Mouse (Mus musculus): Measurements from ENCODE around the gene 6030498E09Rik. TPM values are rescaled to one million over a fixed set of nuclear protein-coding genes. Genes with fewer than 3 reads are reported as not detected.

The 6030498E09Rik gene
- polyA plus RNA-seq, 1 experiment, result not detected

- Histone ChIP-seq H3K9me3 (replicated peaks; ENCODE audit: control insufficient read depth, insufficient read depth, low read length, poor library complexity, severe bottlenecking) (no peaks in the 10 kb centered on the region), H3K9ac (ENCODE audit: low read depth, poor library complexity, severe bottlenecking) (no peak overlapping the region), H3K36me3 (ENCODE audit: control insufficient read depth, insufficient read depth, low read length, poor library complexity, severe bottlenecking) (no peaks in the 10 kb centered on the region), H3K4me3 (ENCODE audit: low read depth, low read length) (no peak overlapping the region), H3K27me3 (ENCODE audit: control insufficient read depth, insufficient read depth, low read length, poor library complexity, severe bottlenecking) (no peaks in the 10 kb centered on the region), H3K27ac (ENCODE audit: insufficient read depth, low read length) (no peak overlapping the region), H3K4me1 (ENCODE audit: control insufficient read depth, insufficient read depth, low read length) (no peaks in the 10 kb centered on the region)
- no peak for TF ChIP-seq EP300 (IDR thresholded peaks at IDR 0.05; ENCODE audit: insufficient read depth, low read depth, low read length)
- no peak for TF ChIP-seq CTCF (IDR thresholded peaks at IDR 0.05; ENCODE audit: low read depth, low read length)
- no peak for TF ChIP-seq POLR2A (IDR thresholded peaks at IDR 0.05; ENCODE audit: insufficient read depth, low read length)
Observed at GRCm38 (mm10) chrX:38771886-38772285, 585 bp upstream of the 6030498E09Rik start.

- Histone ChIP-seq H3K4me3 (ENCODE audit: low read depth, low read length) (no peak overlapping the region), H3K9me3 (replicated peaks; ENCODE audit: control insufficient read depth, insufficient read depth, low read length, poor library complexity, severe bottlenecking) (no peaks in the 10 kb centered on the region), H3K4me1 (ENCODE audit: control insufficient read depth, insufficient read depth, low read length) (no peaks in the 10 kb centered on the region), H3K36me3 (ENCODE audit: control insufficient read depth, insufficient read depth, low read length, poor library complexity, severe bottlenecking) (no peaks in the 10 kb centered on the region), H3K9ac (ENCODE audit: low read depth, poor library complexity, severe bottlenecking) (no peak overlapping the region), H3K27me3 (ENCODE audit: control insufficient read depth, insufficient read depth, low read length, poor library complexity, severe bottlenecking) (no peaks in the 10 kb centered on the region), H3K27ac (ENCODE audit: insufficient read depth, low read length) (no peak overlapping the region)
- TF ChIP-seq POLR2A (IDR thresholded peaks at IDR 0.05; ENCODE audit: insufficient read depth, low read length) (no peak), CTCF (IDR thresholded peaks at IDR 0.05; ENCODE audit: low read depth, low read length) (no peak), EP300 (IDR thresholded peaks at IDR 0.05; ENCODE audit: insufficient read depth, low read depth, low read length) (no peak)
Observed at GRCm38 (mm10) chrX:38794373-38794772, 21.9 kb downstream of the 6030498E09Rik start.

DNA sequence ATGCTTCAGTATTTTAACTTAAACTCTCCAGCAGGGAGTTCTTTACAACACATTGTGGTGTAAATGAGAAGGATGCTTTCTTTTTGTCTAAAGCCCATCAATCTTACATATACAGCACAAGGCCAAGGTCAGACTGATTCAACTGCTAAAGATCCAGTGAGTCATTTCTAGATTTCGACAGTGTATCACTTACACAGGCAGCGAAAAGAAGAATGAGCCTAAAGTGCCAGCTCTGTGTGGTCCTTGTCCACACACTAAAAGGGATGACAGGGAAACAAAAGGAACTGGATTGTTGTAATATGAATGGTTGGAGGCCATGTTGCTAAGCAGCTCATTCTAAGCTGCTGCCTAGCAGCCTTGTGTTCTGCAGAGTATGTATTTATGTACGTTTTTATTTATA is 41.5 kb downstream of the 6030498E09Rik start:
- H3K9ac ChIP-seq (ENCODE audit: low read depth, poor library complexity, severe bottlenecking), result no peak overlapping the region
- no peak overlapping the region for H3K27ac ChIP-seq (ENCODE audit: insufficient read depth, low read length)
- no peaks in the 10 kb centered on the region for H3K27me3 ChIP-seq (ENCODE audit: control insufficient read depth, insufficient read depth, low read length, poor library complexity, severe bottlenecking)
- no peaks in the 10 kb centered on the region for H3K9me3 ChIP-seq (replicated peaks; ENCODE audit: control insufficient read depth, insufficient read depth, low read length, poor library complexity, severe bottlenecking)
- no peak overlapping the region for H3K4me3 ChIP-seq (ENCODE audit: low read depth, low read length)
- no peaks in the 10 kb centered on the region for H3K36me3 ChIP-seq (ENCODE audit: control insufficient read depth, insufficient read depth, low read length, poor library complexity, severe bottlenecking)
- no peaks in the 10 kb centered on the region for H3K4me1 ChIP-seq (ENCODE audit: control insufficient read depth, insufficient read depth, low read length)
- TF ChIP-seq CTCF (IDR thresholded peaks at IDR 0.05; ENCODE audit: low read depth, low read length) (no peak), POLR2A (IDR thresholded peaks at IDR 0.05; ENCODE audit: insufficient read depth, low read length) (no peak), EP300 (IDR thresholded peaks at IDR 0.05; ENCODE audit: insufficient read depth, low read depth, low read length) (no peak)

DNA sequence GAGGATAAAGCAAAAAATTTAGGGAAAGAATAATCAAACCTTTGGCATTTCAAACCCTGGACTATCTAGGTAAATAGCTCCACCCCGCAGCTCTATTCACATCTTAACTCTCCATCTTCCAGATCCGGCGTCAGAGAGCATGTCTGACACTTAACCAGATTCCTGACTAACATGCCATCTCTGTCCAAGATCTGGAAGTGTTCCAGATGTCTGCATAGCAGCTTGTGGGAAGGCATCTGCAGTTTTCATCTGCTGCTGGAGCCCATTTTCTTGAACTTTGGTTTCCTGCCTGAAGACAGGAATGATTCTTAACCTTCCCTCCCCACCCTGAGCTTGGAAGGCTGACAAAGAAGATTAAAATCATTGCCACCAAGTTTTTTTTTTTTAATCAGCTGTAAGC is 44.4 kb downstream of the 6030498E09Rik start:
- H3K9ac ChIP-seq (ENCODE audit: low read depth, poor library complexity, severe bottlenecking), result no peak overlapping the region
- no peak for TF ChIP-seq POLR2A (IDR thresholded peaks at IDR 0.05; ENCODE audit: insufficient read depth, low read length)
- no peak for TF ChIP-seq CTCF (IDR thresholded peaks at IDR 0.05; ENCODE audit: low read depth, low read length)
- no peak for TF ChIP-seq EP300 (IDR thresholded peaks at IDR 0.05; ENCODE audit: insufficient read depth, low read depth, low read length)

GRCm38 (mm10) chrX:38958571-38958970 is 186.1 kb downstream of the 6030498E09Rik start:
- Histone ChIP-seq H3K9me3 (replicated peaks; ENCODE audit: control insufficient read depth, insufficient read depth, low read length, poor library complexity, severe bottlenecking) (no peaks in the 10 kb centered on the region), H3K27ac (ENCODE audit: insufficient read depth, low read length) (no peak overlapping the region), H3K4me1 (ENCODE audit: control insufficient read depth, insufficient read depth, low read length) (no peaks in the 10 kb centered on the region), H3K27me3 (ENCODE audit: control insufficient read depth, insufficient read depth, low read length, poor library complexity, severe bottlenecking) (no peaks in the 10 kb centered on the region), H3K4me3 (ENCODE audit: low read depth, low read length) (no peak overlapping the region), H3K36me3 (ENCODE audit: control insufficient read depth, insufficient read depth, low read length, poor library complexity, severe bottlenecking) (no peaks in the 10 kb centered on the region), H3K9ac (ENCODE audit: low read depth, poor library complexity, severe bottlenecking) (no peak overlapping the region)
- TF ChIP-seq CTCF (IDR thresholded peaks at IDR 0.05; ENCODE audit: low read depth, low read length), result no peak
- no peak for TF ChIP-seq POLR2A (IDR thresholded peaks at IDR 0.05; ENCODE audit: insufficient read depth, low read length)
- no peak for TF ChIP-seq EP300 (IDR thresholded peaks at IDR 0.05; ENCODE audit: insufficient read depth, low read depth, low read length)

More for the DNA sequence above, 44.4 kb downstream of the 6030498E09Rik start:
- no peak overlapping the region for H3K27ac ChIP-seq (ENCODE audit: insufficient read depth, low read length)
- no peaks in the 10 kb centered on the region for H3K9me3 ChIP-seq (replicated peaks; ENCODE audit: control insufficient read depth, insufficient read depth, low read length, poor library complexity, severe bottlenecking)
- H3K27me3 ChIP-seq (ENCODE audit: control insufficient read depth, insufficient read depth, low read length, poor library complexity, severe bottlenecking), result no peaks in the 10 kb centered on the region
- H3K4me3 ChIP-seq (ENCODE audit: low read depth, low read length), result no peak overlapping the region
- no peaks in the 10 kb centered on the region for H3K36me3 ChIP-seq (ENCODE audit: control insufficient read depth, insufficient read depth, low read length, poor library complexity, severe bottlenecking)
- no peaks in the 10 kb centered on the region for H3K4me1 ChIP-seq (ENCODE audit: control insufficient read depth, insufficient read depth, low read length)

DNA sequence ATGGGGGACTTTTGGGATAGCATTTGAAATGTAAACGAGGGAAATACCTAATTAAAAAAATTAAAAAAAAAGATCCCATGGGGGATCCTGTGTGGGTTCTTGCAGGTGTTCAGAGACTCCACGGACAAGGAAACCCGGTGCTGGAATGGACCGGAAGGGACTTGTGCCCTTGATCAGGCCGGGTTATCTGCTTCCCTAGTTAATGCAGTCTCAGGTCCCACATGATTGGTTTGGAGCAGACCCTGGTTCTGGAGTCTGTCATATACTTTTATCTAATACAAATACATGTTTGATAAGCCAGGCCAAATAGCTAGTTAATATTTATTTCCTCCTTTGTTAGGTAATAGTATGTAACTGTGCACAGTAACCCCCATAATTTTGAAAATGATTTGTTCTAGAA is 223.8 kb downstream of the 6030498E09Rik start:
- Histone ChIP-seq H3K9ac (ENCODE audit: low read depth, poor library complexity, severe bottlenecking) (no peak overlapping the region), H3K27me3 (ENCODE audit: control insufficient read depth, insufficient read depth, low read length, poor library complexity, severe bottlenecking) (no peaks in the 10 kb centered on the region), H3K4me3 (ENCODE audit: low read depth, low read length) (no peak overlapping the region), H3K9me3 (replicated peaks; ENCODE audit: control insufficient read depth, insufficient read depth, low read length, poor library complexity, severe bottlenecking) (no peaks in the 10 kb centered on the region), H3K36me3 (ENCODE audit: control insufficient read depth, insufficient read depth, low read length, poor library complexity, severe bottlenecking) (no peaks in the 10 kb centered on the region), H3K27ac (ENCODE audit: insufficient read depth, low read length) (no peak overlapping the region), H3K4me1 (ENCODE audit: control insufficient read depth, insufficient read depth, low read length) (no peaks in the 10 kb centered on the region)
- TF ChIP-seq EP300 (IDR thresholded peaks at IDR 0.05; ENCODE audit: insufficient read depth, low read depth, low read length) (no peak), CTCF (IDR thresholded peaks at IDR 0.05; ENCODE audit: low read depth, low read length) (no peak), POLR2A (IDR thresholded peaks at IDR 0.05; ENCODE audit: insufficient read depth, low read length) (no peak)

Other genes with a start within 250 kb of the 6030498E09Rik start
- 530 and 557 TPM in 2 replicates for gene Cul4b, start 196.5 kb upstream of the 6030498E09Rik start, polyA plus RNA-seq (2011; ENCODE audit: insufficient read depth, insufficient read length, low read depth, missing spikeins)
- gene Mcts1, start 172.1 kb upstream of the 6030498E09Rik start, polyA plus RNA-seq (2011; ENCODE audit: insufficient read depth, insufficient read length, low read depth, missing spikeins), result 153 and 160 TPM in 2 replicates
- 18.6 and 20.0 TPM in 2 replicates for gene C1galt1c1, start 137.6 kb upstream of the 6030498E09Rik start, polyA plus RNA-seq (2011; ENCODE audit: insufficient read depth, insufficient read length, low read depth, missing spikeins)